Mouse (Mus musculus): ENCODE measurements around the gene Scgb1c1.

Gene Scgb1c1

DNA sequence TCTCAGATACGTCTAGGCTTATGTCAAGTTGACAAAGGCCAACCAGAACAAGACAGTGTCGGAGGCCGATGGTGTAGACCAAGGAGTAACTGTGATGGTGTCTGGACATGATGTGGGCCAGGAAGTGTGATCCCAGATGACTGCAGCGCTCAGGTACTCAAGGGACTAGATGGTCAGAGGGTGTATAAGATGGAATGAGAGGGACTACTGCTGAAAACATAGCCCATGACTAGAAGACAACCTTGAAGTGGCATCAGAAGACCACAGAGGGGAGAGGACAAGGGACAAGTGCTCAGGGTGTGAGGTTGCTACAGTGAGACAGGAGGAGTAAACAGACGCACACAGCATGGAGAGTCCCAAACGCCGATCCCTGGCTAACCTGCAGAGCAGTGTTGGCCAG, 1.5 kb upstream of the Scgb1c1 start:
- no peak for DNase-seq

- no peak for DNase-seq
These were observed 336 bp downstream of the Scgb1c1 start for GRCm38 (mm10) chr7:140845683-140846082.

GRCm38 (mm10) chr7:140846676-140847075, 1.3 kb downstream of the Scgb1c1 start:
- DNase-seq: no peak

- peak; percentile 44 to 55 for DNase-seq
These were observed 2.6 kb downstream of the Scgb1c1 start, which contains the start of gene Odf3 for GRCm38 (mm10) chr7:140847755-140848580. Gene Odf3 (plus strand): TSS chr7:140847805.

DNA sequence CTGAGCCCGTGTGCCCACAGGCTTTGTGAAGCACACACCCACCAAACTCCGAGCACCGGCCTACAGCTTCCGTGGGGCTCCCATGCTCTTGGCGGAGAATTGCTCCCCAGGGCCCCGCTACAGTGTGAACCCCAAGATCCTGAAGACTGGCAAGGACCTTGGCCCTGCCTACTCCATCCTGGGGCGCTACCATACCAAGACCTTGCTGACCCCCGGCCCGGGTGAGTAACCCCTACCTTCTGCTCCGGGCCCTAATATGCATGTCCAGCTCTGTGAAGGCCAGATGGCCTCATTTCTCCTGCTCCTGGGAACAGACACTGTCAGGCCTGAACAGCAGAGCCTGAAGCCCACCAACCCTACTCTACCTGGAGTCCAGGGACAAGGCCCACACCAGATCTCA, 3.2 kb downstream of the Scgb1c1 start:
- no peak for DNase-seq

- no peak for DNase-seq
These were observed 6.6 kb downstream of the Scgb1c1 start for GRCm38 (mm10) chr7:140851916-140852315.

GRCm38 (mm10) chr7:140853386-140853785, 8.0 kb downstream of the Scgb1c1 start:
- DNase-seq: no peak

DNA sequence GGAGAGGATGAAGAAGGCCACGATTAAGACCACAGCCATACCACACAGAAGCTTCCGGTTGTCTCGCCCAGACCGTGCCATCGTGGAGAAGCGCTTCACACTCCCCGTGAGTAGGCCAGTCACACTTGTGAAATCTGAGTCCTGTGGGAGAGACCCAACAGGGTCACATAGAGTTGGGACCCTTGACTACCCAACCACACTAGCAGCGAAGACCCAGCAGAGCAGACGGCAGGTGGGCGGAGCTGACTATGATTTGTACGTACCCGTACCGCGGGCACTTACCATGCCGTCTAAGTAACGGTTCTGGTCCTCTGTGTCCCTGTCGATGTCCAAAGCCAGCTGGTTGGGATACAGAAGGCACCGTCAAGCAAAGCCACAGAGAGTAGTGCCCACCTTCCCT, 9.1 kb downstream of the Scgb1c1 start:
- DNase-seq: no peak

DNA sequence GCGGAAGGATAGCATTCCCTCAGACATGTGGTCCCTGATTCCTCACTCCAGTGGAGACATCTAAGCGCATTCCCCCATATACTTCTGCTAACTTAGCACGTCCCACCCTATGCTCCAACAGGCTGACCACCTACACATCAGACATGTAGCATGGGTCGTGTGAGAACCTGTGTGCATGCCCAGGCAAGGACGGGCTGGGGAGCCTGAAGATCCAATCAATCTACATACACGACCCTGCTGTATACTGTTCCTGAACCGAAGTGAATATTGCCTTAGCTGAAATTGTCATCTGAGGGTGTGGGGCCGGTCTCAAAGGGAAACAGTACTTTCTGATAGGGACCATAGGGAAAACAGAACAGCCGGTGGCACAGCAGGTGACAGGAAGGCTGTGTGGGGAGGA, 9.8 kb downstream of the Scgb1c1 start:
- DNase-seq: no peak

GRCm38 (mm10) chr7:140855860-140856784, 10.8 kb downstream of the Scgb1c1 start, which contains the start of gene Gm45785:
Gene Gm45785 (minus strand): TSS chr7:140856331.
- DNase-seq: peak; percentile 88 to 92

GRCm38 (mm10) chr7:140856785-140857549, 11.6 kb downstream of the Scgb1c1 start, which contains the start of gene Ric8a:
Gene Ric8a (plus strand): TSS chr7:140856957.
- peak; percentile 93 to 94 for DNase-seq

DNA sequence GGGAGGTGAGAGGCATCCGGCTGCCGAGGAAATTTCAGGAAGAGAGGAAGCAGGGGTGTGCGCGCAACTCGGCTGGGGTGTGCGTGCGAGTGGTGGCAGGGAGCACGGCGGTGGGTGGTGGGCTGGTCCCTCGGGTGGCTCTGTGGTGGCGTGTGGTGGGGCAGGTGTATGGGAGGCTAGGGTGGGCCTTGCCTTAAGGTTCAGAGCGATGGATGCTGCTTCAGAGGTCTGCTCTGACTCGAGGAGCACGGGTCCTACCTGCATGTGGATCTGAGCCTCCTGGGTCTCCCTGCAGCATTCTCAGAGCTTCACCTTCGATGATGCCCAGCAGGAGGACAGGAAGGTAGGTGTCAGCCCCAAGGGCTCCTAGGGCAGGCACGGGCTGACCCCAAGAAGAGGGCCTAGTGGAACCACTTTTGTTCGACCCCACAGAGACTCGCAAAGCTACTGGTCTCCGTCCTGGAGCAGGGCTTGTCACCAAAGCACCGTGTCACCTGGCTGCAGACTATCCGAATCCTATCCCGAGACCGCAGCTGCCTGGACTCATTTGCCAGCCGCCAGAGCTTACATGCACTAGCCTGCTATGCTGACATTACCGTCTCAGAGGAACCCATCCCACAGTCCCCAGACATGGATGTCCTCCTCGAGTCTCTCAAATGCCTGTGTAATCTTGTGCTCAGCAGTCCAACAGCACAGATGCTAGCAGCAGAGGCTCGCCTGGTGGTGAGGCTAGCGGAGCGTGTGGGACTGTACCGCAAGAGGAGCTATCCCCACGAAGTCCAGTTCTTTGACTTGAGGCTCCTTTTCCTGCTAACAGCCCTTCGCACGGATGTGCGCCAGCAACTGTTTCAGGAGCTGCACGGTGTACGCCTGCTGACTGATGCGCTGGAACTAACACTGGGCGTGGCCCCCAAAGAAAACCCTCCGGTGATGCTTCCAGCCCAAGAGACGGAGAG, 12.5 kb downstream of the Scgb1c1 start, which contains the start of gene Bet1l:
Gene Bet1l, minus strand, starts transcription at position 28 of the 956 bp plus-strand sequence.
- DNase-seq: peak in 1 of 2 experiments; percentile 31

DNA sequence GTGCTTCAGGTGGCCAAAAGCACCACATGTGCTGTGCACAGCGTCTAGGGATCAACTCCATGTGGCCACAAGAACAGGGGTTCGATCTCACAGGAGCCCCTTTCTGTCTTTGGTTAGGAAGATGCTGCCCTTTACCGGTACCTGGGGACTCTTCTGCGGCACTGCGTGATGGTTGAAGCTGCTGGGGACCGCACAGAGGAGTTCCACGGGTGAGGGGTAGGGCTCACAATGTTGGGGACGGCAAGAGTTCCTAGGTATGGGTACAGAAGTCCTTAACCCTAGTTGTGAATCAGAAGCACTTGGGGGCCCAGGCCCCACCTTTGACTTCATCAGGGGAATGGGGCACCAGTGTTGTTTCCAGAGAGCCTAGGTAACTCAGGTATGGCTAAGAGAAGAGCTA, 13.4 kb downstream of the Scgb1c1 start:
- DNase-seq: peak in 1 of 2 experiments; percentile 12

DNA sequence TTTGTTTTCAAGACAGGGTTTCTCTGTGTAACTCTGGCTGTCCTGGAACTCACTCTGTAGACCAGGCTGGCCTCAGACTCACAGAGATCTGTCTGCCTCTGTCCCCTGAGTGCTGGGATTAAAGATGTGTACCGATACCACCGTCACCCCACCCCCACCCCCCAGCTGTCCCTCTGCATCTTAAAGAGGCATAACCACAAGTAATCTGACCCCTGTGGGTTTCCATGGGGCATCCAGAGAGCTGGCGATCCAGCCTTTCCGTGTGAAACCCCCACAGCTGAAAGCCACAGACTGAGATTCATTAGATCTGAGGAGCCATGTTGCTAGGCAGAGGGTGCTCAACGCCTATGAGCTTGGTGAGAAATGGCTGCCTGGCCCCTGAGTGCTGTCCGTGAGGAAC, 14.7 kb downstream of the Scgb1c1 start:
- DNase-seq: no peak

- no peak for DNase-seq
These were observed 15.4 kb downstream of the Scgb1c1 start for GRCm38 (mm10) chr7:140860728-140861127.

GRCm38 (mm10) chr7:140864761-140865160, 19.4 kb downstream of the Scgb1c1 start:
- DNase-seq: no peak

DNA sequence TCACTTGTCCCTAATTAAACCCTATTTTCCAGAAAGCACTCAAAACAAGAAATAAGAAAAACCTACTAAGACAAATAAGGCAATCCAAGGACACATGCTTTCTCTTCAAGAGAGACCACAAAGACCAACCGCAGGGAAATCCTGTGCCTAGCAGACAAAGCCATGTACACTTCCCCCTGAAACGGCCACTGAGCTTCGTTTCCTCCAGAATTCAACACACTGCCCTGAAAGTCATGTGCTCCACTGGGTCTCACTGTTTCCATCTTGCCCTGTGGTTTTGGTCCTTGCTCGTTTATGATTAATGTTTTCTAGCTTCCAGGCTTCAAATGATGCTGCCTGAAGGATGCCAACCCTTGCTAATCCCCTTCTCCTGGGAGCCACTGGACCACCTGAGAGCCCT, 28.9 kb downstream of the Scgb1c1 start:
- DNase-seq: no peak

DNA sequence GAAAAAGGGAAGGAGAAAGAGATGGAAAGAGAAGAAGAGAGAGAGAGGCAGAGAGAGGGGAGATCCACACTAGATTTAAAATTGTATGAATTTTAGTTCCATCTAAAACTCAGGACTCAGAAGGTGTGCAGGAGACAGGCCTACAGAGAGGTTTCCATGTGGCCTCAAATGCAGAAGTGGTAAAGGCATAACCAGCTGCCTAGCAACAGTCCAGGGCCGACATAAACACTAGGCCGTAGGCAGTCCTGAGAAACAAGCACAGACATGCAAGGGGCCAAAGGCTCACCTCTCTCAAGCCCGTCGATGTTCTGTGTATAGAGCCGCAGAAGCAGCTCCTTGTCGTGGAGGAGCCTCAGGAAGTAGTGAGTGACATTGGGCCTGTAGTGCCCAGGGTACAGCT, 32.0 kb downstream of the Scgb1c1 start:
- peak in 1 of 2 experiments; percentile 26 for DNase-seq

DNA sequence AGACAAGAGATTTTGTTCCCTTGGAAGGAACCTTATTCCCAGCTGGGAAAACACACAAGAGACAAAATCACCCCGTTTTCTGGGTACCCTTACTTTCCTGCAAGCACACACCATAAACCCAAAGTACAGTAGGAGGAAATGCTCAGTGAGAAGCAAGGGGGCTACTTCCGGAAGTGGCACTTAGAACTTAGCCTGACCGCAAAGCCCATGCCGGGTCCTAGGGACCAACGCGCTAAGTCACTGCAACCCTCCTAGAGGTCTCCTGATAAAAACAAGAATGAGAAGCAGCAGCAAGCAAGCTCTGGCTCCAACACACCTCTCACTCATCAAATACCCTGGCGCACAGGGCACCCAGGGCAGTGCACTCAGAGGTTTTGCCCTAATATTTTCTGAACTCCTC, 34.0 kb downstream of the Scgb1c1 start:
- no peak for DNase-seq

GRCm38 (mm10) chr7:140880419-140880818, 35.1 kb downstream of the Scgb1c1 start:
- no peak for DNase-seq

GRCm38 (mm10) chr7:140880865-140881515, 35.6 kb downstream of the Scgb1c1 start:
- no peak for DNase-seq

Measured in lung, postnatal 4 days (tissue).